Mouse (Mus musculus) heart, embryonic 12.5 days (tissue): ENCODE measurements around the gene Mapk8ip2. TPM values are rescaled to one million over a fixed set of nuclear protein-coding genes. Genes with fewer than 3 reads are reported as not detected.
A peak's percentile ranks its signal among the peaks of the same experiment; 100 is the strongest.

ENCODE experiments used
- ATAC-seq: fragments of 200-750 bp; cut with Nextera tagmentation; 2 replicates; pipeline ENCODE4 v1.8.0; 2017; ENCODE audit warnings: moderate TSS enrichment, moderate library complexity; ENCODE audit not compliant: insufficient number of reproducible peaks, low FRiP score
- H3K27ac ChIP-seq: fragments of 300-500 bp; sonication (generic); 2 replicates; pipeline ENCODE4 v1.5.1; 2016; ENCODE audit warnings: mild to moderate bottlenecking, moderate library complexity; ENCODE audit not compliant: poor library complexity, severe bottlenecking
- H3K27me3 ChIP-seq: fragments of 300-500 bp; sonication (generic); replicated peaks from 2 replicates; pipeline ENCODE4 v1.6.1; 2016; ENCODE audit warnings: mild to moderate bottlenecking, moderate library complexity
- H3K36me3 ChIP-seq: fragments of 300-500 bp; sonication (generic); 2 replicates; pipeline ENCODE4 v1.6.1; 2016; ENCODE audit warnings: mild to moderate bottlenecking, moderate library complexity
- H3K4me1 ChIP-seq: fragments of 300-500 bp; sonication (generic); replicated peaks from 2 replicates; pipeline ENCODE4 v1.6.1; 2016; ENCODE audit warnings: mild to moderate bottlenecking
- H3K4me2 ChIP-seq: fragments of 300-500 bp; sonication (generic); 2 replicates; pipeline ENCODE4 v1.6.1; 2016; ENCODE audit warnings: mild to moderate bottlenecking, moderate library complexity
- H3K4me3 ChIP-seq: fragments of 300-500 bp; sonication (generic); 2 replicates; pipeline ENCODE4 v1.5.1; 2016; ENCODE audit warnings: mild to moderate bottlenecking
- H3K9ac ChIP-seq: fragments of 300-500 bp; sonication (generic); 2 replicates; pipeline ENCODE4 v1.6.1; 2016; ENCODE audit warnings: mild to moderate bottlenecking, moderate library complexity
- H3K9me3 ChIP-seq: fragments of 300-500 bp; sonication (generic); replicated peaks from 2 replicates; pipeline ENCODE4 v1.6.1; 2016; ENCODE audit warnings: mild to moderate bottlenecking, moderate library complexity
- WGBS: fragments of 180-500 bp; shearing (Covaris S2); methylation state at CpG from one replicate; pipeline ENCODE4 v1.1.7; 2016; 5-methylcytosine and 5-hydroxymethylcytosine counted together
- polyA plus RNA-seq: library from polyadenylated mRNA; unstranded; fragments of >200 nt; fragmentation: Nextera tagmentation; extraction: Ambion mirVana; gene quantifications from 2 replicates; pipeline ENCODE4 v1.2.1, GENCODE M21; 2016

Gene Mapk8ip2
- polyA plus RNA-seq, 1 experiment from 2014 or later: 0.49 TPM

DNA sequence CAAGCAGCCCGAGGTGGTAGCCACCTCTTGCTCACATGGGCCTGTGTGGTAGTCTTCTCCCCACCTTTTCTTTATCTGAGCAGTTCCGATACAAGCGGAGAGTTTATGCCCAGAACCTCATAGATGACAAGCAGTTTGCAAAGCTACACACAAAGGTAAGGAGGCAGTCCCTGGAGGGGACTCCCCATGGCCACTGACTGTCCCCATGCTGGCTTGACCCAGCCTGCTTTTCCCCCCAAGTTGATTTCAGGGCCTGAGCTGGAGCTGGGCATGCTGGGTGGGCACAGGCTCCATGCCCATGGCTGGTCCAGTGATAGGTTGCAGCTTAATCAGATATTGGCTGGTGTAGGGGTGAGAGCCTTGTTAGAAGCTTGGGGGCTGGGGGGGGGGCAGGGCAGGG lies 47.6 kb downstream of the Mapk8ip2 start:
- no peak overlapping the region for H3K9ac ChIP-seq
- H3K27me3 ChIP-seq: peaks cover 53% of the 10 kb centered on the region
- peaks cover 22% of the 10 kb centered on the region for H3K4me1 ChIP-seq
- H3K4me2 ChIP-seq: peak overlapping the region; percentile 83
- no peak overlapping the region for H3K27ac ChIP-seq
- peaks cover 25% of the 10 kb centered on the region for H3K36me3 ChIP-seq
- H3K4me3 ChIP-seq: peak overlapping the region; percentile 79; the same call in 1 of the 2 replicates
- no peaks in the 10 kb centered on the region for H3K9me3 ChIP-seq
- ATAC-seq: no peak
- 79% methylated on average over 3 of the region's 3 CpGs for WGBS

GRCm38 (mm10) chr15:89504838-89505237 lies 51.1 kb downstream of the Mapk8ip2 start:
- Histone ChIP-seq H3K4me1 (peaks cover 8% of the 10 kb centered on the region; the same call in 1 of the 2 replicates), H3K36me3 (peaks cover 32% of the 10 kb centered on the region), H3K27me3 (peaks cover 25% of the 10 kb centered on the region), H3K9ac (no peak overlapping the region), H3K9me3 (no peaks in the 10 kb centered on the region), H3K27ac (no peak overlapping the region), H3K4me2 (no peak overlapping the region), H3K4me3 (no peak overlapping the region)
- 86% methylated on average over 9 of the region's 9 CpGs for WGBS
- no peak for ATAC-seq

- Histone ChIP-seq H3K4me1 (no peaks in the 10 kb centered on the region), H3K4me3 (no peak overlapping the region), H3K27ac (no peak overlapping the region), H3K27me3 (no peaks in the 10 kb centered on the region), H3K9ac (no peak overlapping the region), H3K36me3 (peaks cover 32% of the 10 kb centered on the region), H3K9me3 (no peaks in the 10 kb centered on the region), H3K4me2 (no peak overlapping the region)
- WGBS: 81% methylated on average over 8 of the region's 8 CpGs
- ATAC-seq: no peak
Measured at GRCm38 (mm10) chr15:89507751-89508150, 54.0 kb downstream of the Mapk8ip2 start.

DNA sequence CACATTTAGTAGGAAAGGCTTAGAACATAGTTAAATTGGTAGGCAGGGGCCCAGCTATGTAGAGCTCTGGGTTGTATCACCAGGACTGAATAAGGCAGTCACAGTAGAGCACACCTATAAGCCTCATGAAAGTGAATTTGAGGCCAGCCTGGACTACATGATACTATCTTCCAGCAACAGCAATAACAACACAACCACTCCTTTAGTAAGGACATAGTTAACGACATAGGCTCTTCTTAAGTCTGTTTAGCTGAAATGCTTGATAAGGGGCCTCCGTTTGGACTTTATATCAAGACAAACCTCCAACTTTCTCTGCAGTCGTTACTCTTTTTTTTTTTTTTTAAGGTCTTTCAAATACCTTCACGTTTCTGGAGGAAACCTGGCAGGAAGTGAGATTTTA lies 59.0 kb downstream of the Mapk8ip2 start:
- no peaks in the 10 kb centered on the region for H3K27me3 ChIP-seq
- H3K4me3 ChIP-seq: no peak overlapping the region
- H3K9ac ChIP-seq: no peak overlapping the region
- H3K27ac ChIP-seq: no peak overlapping the region
- H3K4me2 ChIP-seq: no peak overlapping the region
- ATAC-seq: no peak
- WGBS: 56% methylated on average over 4 of the region's 4 CpGs
- H3K4me1 ChIP-seq: no peaks in the 10 kb centered on the region
- no peaks in the 10 kb centered on the region for H3K9me3 ChIP-seq
- H3K36me3 ChIP-seq: peaks cover 5% of the 10 kb centered on the region; the same call in 1 of the 2 replicates

Other genes with a start within 250 kb of the Mapk8ip2 start
- 21.0 and 25.9 TPM in 2 replicates for gene Ppp6r2, start 242.4 kb upstream of the Mapk8ip2 start, polyA plus RNA-seq
- 45.0 and 46.3 TPM in 2 replicates for gene Sbf1, start 138.6 kb upstream of the Mapk8ip2 start, polyA plus RNA-seq
- 0.77 and 1.0 TPM in 2 replicates for gene Adm2, start 131.2 kb upstream of the Mapk8ip2 start, polyA plus RNA-seq
- not detected in 2 replicates for gene Miox, start 119.5 kb upstream of the Mapk8ip2 start, polyA plus RNA-seq
- 46.9 and 49.4 TPM in 2 replicates for gene Lmf2, start 98.3 kb upstream of the Mapk8ip2 start, polyA plus RNA-seq
- gene Ncaph2, start 98.2 kb upstream of the Mapk8ip2 start, polyA plus RNA-seq: 112 and 116 TPM in 2 replicates
- 5.6 TPM in 2 replicates for gene Sco2, start 80.1 kb upstream of the Mapk8ip2 start, polyA plus RNA-seq
- 1.3 and 1.6 TPM in 2 replicates for gene Tymp, start 76.9 kb upstream of the Mapk8ip2 start, polyA plus RNA-seq
- 0.27 and 0.44 TPM in 2 replicates for gene Odf3b, start 74.6 kb upstream of the Mapk8ip2 start, polyA plus RNA-seq
- 0.09 TPM in 1 of 2 replicates, not detected in the other for gene Klhdc7b, start 69.0 kb upstream of the Mapk8ip2 start, polyA plus RNA-seq
- gene Syce3, start 43.4 kb upstream of the Mapk8ip2 start, polyA plus RNA-seq: not detected in 2 replicates
- 138 and 149 TPM in 2 replicates for gene Cpt1b, start 28.1 kb upstream of the Mapk8ip2 start, polyA plus RNA-seq
- 2.9 and 3.4 TPM in 2 replicates for gene C730034F03Rik, start 24.3 kb upstream of the Mapk8ip2 start, polyA plus RNA-seq
- 0.59 and 0.68 TPM in 2 replicates for gene Gm44502, start 24.2 kb upstream of the Mapk8ip2 start, polyA plus RNA-seq
- 59.6 and 67.0 TPM in 2 replicates for gene Chkb, start 24.0 kb upstream of the Mapk8ip2 start, polyA plus RNA-seq
- gene Arsa, start 23.5 kb downstream of the Mapk8ip2 start, polyA plus RNA-seq: 14.9 and 15.0 TPM in 2 replicates
- gene Shank3, start 45.7 kb downstream of the Mapk8ip2 start, polyA plus RNA-seq: 2.9 and 3.0 TPM in 2 replicates
- 0.29 and 0.42 TPM in 2 replicates for gene Acr, start 114.4 kb downstream of the Mapk8ip2 start, polyA plus RNA-seq
- gene Rabl2, start 138.0 kb downstream of the Mapk8ip2 start, polyA plus RNA-seq: 20.3 and 21.1 TPM in 2 replicates